Mouse (Mus musculus) common myeloid progenitor, adult 5-6 weeks (primary cell): ENCODE measurements around the gene Agbl4. TPM values are rescaled to one million over a fixed set of nuclear protein-coding genes. Genes with fewer than 3 reads are reported as not detected.

ENCODE experiments used
- ATAC-seq: replicated peaks from 2 replicates; pipeline ENCODE4 v1.8.0; 2016; ENCODE audit warnings: low read depth, mild to moderate bottlenecking, moderate TSS enrichment, inconsistent platforms; ENCODE audit not compliant: poor library complexity, severe bottlenecking
- total RNA-seq: library from RNA; stranded (forward); fragments of 200-1000, 187-1606 nt; gene quantifications from 2 replicates; pipeline ENCODE4 v1.2.3, GENCODE M21; 2017

The Agbl4 gene
- total RNA-seq = not detected in 2 replicates

- ATAC-seq = peak; percentile 85
Measured at GRCm38 (mm10) chr4:110397618-110398045, at the start of gene Agbl4. TSS of gene Agbl4 (plus strand) at chr4:110397661.

GRCm38 (mm10) chr4:110350856-110351177 lies 46.6 kb upstream of the Agbl4 start:
- no peak for ATAC-seq

- peak; percentile 63 for ATAC-seq
Measured at GRCm38 (mm10) chr4:110351178-110352000, 46.1 kb upstream of the Agbl4 start, which contains the start of gene Elavl4. TSS of gene Elavl4 (minus strand) at chr4:110351909.

DNA sequence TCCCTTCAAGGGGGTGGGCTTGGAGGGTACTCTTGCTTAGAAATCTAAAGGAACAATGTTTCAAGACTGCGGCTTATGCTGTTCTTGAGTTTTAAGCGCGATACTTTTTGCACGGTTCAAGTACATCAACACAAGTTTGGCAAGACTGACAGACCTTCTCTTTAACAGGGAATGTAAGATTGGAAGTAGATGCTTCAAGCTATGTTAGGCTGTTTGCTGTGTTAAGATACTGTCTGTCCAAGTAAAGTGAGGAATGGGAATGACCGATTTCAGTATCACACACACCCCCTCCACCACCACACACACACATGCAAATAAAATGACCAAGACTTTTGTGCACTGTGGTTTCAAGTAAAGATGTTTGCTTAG lies 45.5 kb upstream of the Agbl4 start:
- no peak for ATAC-seq

DNA sequence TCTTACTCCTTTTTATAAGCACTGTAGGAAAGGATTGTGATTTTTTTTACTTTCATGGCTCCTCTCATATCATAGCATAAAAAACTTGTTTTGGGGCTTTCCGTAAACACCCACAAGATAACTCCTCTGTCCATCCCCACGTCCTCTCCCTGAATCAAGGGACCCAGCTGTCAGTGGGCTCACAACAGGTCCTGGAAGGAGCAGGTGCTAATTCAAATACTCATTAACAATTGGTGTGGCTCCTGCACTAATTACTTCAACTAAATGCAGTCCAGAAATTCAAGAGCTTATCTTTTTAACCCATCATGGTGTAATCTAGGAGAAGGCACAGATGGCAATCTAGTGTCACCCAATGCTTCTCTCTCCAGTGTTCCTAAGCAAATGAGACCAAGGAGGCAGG lies 36.9 kb upstream of the Agbl4 start:
- ATAC-seq = no peak

DNA sequence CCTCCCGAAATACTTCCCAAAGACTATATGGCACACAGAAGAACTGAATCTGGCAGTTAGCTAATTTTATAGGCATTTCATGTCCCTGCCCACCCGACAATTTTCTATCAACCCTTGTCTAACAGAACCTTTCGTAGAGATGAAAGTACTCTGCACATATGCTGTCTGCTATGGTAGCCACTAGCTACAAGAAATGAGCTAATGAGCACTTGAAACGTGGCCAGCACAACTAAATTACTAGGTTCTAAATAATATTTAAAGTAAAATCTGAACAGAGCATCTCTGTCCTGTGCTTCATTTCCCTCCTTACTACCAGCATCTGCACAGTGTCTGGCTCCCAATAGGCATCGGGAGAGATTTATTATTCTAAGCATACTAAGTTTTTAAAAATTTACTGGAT lies 1.2 kb upstream of the Agbl4 start:
- no peak for ATAC-seq

GRCm38 (mm10) chr4:110420306-110420705 lies 22.8 kb downstream of the Agbl4 start:
- no peak for ATAC-seq

- no peak for ATAC-seq
Measured at GRCm38 (mm10) chr4:110427653-110428052, 30.2 kb downstream of the Agbl4 start.

GRCm38 (mm10) chr4:110494371-110494770 lies 96.9 kb downstream of the Agbl4 start:
- no peak for ATAC-seq

- no peak for ATAC-seq
Measured at GRCm38 (mm10) chr4:110529804-110530203, 132.3 kb downstream of the Agbl4 start.

DNA sequence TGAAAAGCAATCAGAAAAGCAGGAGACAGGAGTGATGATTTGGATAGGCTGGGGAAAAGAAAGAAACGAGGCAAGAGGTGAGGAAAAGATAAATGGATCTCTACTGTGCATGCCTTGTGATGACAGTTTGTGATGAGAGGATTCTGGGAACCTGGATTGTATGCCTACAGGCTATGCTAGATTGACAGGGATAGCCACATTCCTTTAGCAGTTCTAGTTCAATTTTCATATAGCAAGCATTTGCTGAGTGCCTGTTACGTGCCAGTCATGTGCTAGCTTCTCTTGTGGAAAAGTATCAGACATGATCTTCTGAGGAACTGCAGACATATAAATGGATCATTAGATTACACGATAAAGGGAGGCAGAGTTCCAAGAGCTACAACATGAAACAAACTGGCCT lies 151.8 kb downstream of the Agbl4 start:
- no peak for ATAC-seq

- ATAC-seq = no peak
Measured at GRCm38 (mm10) chr4:110597726-110598283, 200.3 kb downstream of the Agbl4 start.

DNA sequence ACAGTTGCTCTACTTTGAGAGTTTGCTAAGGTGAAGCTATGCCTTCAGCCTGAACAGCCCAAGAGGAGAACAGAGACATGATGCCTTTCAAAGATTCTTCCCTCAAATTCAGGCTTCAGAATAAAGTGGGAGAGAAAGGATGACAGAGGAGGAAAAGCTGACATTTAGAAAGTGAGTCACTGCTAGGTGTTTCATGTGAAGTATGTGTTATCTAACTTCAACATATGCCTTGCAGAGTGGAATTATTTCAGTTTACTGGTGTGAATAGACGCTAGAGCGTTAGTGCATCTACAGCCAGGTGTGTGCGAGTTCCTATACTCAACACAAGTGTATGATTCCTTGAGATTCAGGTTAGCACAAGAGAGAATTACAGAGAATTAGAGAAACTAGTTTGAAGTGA lies 244.0 kb downstream of the Agbl4 start:
- ATAC-seq = no peak

- no peak for ATAC-seq
Measured at GRCm38 (mm10) chr4:110662940-110663339, 265.5 kb downstream of the Agbl4 start.

GRCm38 (mm10) chr4:110674121-110674520 lies 276.7 kb downstream of the Agbl4 start:
- no peak for ATAC-seq

GRCm38 (mm10) chr4:110735141-110735540 lies 337.7 kb downstream of the Agbl4 start:
- no peak for ATAC-seq

- no peak for ATAC-seq
Measured at GRCm38 (mm10) chr4:110757941-110758340, 360.5 kb downstream of the Agbl4 start.

GRCm38 (mm10) chr4:110788596-110788995 lies 391.1 kb downstream of the Agbl4 start:
- no peak for ATAC-seq

- ATAC-seq = no peak
Measured at GRCm38 (mm10) chr4:110799902-110800301, 402.4 kb downstream of the Agbl4 start.

- ATAC-seq = no peak
Measured at GRCm38 (mm10) chr4:110810947-110811346, 413.5 kb downstream of the Agbl4 start.

DNA sequence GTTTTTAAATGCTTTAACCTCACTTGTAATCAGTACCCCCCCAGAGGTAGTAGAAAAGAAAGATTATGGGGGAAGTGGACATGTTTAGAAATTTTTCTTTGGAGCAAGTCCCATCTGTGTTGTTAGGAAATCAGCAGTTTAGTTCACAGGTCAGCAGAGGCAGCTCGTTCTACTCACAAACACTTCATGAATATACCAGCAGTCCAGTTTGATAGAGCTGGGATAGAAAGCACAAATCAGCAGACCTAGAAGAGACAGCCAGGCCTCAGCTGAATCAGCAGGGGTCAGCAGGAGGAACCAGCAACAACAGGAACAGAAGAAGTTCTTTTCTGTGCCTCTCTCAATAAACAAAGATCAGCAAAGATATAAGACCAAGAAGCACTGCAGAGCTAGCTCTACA lies 435.3 kb downstream of the Agbl4 start:
- ATAC-seq = no peak
